Mouse (Mus musculus): ENCODE measurements at regions not wholly inside any gene's neighbourhood (a gene's known extent, or its start where the extent isn't known, plus 50 kb on each side); places are given as distances from the start of the nearest gene placed in this dataset.

GRCm38 (mm10) chr13:43909933-43910332, 125.4 kb downstream of the Cd83 start:
- DNase-seq (ENCODE audit: extremely low read depth, low read depth) = no peak

GRCm38 (mm10) chr13:43913476-43913875, 128.9 kb downstream of the Cd83 start:
- no peak for DNase-seq (ENCODE audit: extremely low read depth, low read depth)

GRCm38 (mm10) chr13:43919781-43920420, 135.3 kb downstream of the Cd83 start:
- no peak for DNase-seq (ENCODE audit: extremely low read depth, low read depth)

- DNase-seq (ENCODE audit: extremely low read depth, low read depth) = no peak
These were observed 145.8 kb downstream of the Cd83 start for GRCm38 (mm10) chr13:43930081-43930981.

GRCm38 (mm10) chr13:43932946-43933345, 148.4 kb downstream of the Cd83 start:
- no peak for DNase-seq (ENCODE audit: extremely low read depth, low read depth)

- DNase-seq (ENCODE audit: extremely low read depth, low read depth) = no peak
These were observed 150.7 kb downstream of the Cd83 start for GRCm38 (mm10) chr13:43935284-43935683.

GRCm38 (mm10) chr13:43936504-43936903, 151.9 kb downstream of the Cd83 start:
- no peak for DNase-seq (ENCODE audit: extremely low read depth, low read depth)

- no peak for DNase-seq (ENCODE audit: extremely low read depth, low read depth)
These were observed 154.0 kb downstream of the Cd83 start for GRCm38 (mm10) chr13:43938611-43939010.

GRCm38 (mm10) chr13:43939375-43939774, 154.8 kb downstream of the Cd83 start:
- no peak for DNase-seq (ENCODE audit: extremely low read depth, low read depth)

- DNase-seq (ENCODE audit: extremely low read depth, low read depth) = no peak
These were observed 157.2 kb downstream of the Cd83 start for GRCm38 (mm10) chr13:43941731-43942130.

- DNase-seq (ENCODE audit: extremely low read depth, low read depth) = no peak
These were observed 164.0 kb downstream of the Cd83 start for GRCm38 (mm10) chr13:43948606-43949005.

- no peak for DNase-seq (ENCODE audit: extremely low read depth, low read depth)
These were observed 165.4 kb downstream of the Cd83 start for GRCm38 (mm10) chr13:43949740-43950643.

- DNase-seq (ENCODE audit: extremely low read depth, low read depth) = no peak
These were observed 167.9 kb downstream of the Cd83 start for GRCm38 (mm10) chr13:43952491-43952890.

GRCm38 (mm10) chr13:43952972-43953592, 168.5 kb downstream of the Cd83 start:
- peak; percentile 67 for DNase-seq (ENCODE audit: extremely low read depth, low read depth)

- no peak for DNase-seq (ENCODE audit: extremely low read depth, low read depth)
These were observed 170.3 kb downstream of the Cd83 start for GRCm38 (mm10) chr13:43954714-43955393.

- DNase-seq (ENCODE audit: extremely low read depth, low read depth) = no peak
These were observed 172.5 kb downstream of the Cd83 start for GRCm38 (mm10) chr13:43957046-43957445.

GRCm38 (mm10) chr13:43959121-43959572, 174.6 kb downstream of the Cd83 start:
- DNase-seq (ENCODE audit: extremely low read depth, low read depth) = peak; percentile 11

GRCm38 (mm10) chr13:43961047-43961690, 176.6 kb downstream of the Cd83 start:
- no peak for DNase-seq (ENCODE audit: extremely low read depth, low read depth)

GRCm38 (mm10) chr13:43961987-43962386, 177.4 kb downstream of the Cd83 start:
- DNase-seq (ENCODE audit: extremely low read depth, low read depth) = no peak

GRCm38 (mm10) chr13:43963321-43963720, 178.7 kb downstream of the Cd83 start:
- no peak for DNase-seq (ENCODE audit: extremely low read depth, low read depth)

Measured in MEL-GATA-1-ER (cell line).